Mouse (Mus musculus) midbrain, embryonic 14.5 days (tissue): ENCODE results near the gene D8Ertd738e. TPM values are rescaled to one million over a fixed set of nuclear protein-coding genes. Genes with fewer than 3 reads are reported as not detected.

ENCODE experiments used
- ATAC-seq: fragments of 200-750 bp; cut with Nextera tagmentation; 2 replicates; pipeline ENCODE4 v1.8.0; 2017; ENCODE audit warnings: moderate number of reproducible peaks, moderate library complexity; ENCODE audit not compliant: low FRiP score, low TSS enrichment
- DNase-seq: peaks from one replicate; pipeline ENCODE4 v3.0.0-alpha.2; 2015
- H3K27ac ChIP-seq: fragments of 300-500 bp; sonication (generic); replicated peaks from 2 replicates; pipeline ENCODE4 v1.5.1; 2014; ENCODE audit warnings: mild to moderate bottlenecking, low read depth, low read length, moderate library complexity
- H3K27me3 ChIP-seq: fragments of 300-500 bp; sonication (generic); 2 replicates; pipeline ENCODE4 v1.6.1; 2014; ENCODE audit warnings: low read length, control low read depth, mixed read lengths; ENCODE audit not compliant: control insufficient read depth, insufficient read depth
- H3K36me3 ChIP-seq: fragments of 300-500 bp; sonication (generic); 2 replicates; pipeline ENCODE4 v1.6.1; 2014; ENCODE audit warnings: low read length, control low read depth; ENCODE audit not compliant: control insufficient read depth, insufficient read depth
- H3K4me1 ChIP-seq: fragments of 300-500 bp; sonication (generic); 2 replicates; pipeline ENCODE4 v1.6.1; 2014; ENCODE audit warnings: mild to moderate bottlenecking, antibody characterized with exemption, low read length, control low read depth; ENCODE audit not compliant: control insufficient read depth, insufficient read depth
- H3K4me2 ChIP-seq: fragments of 300-500 bp; sonication (generic); 2 replicates; pipeline ENCODE4 v1.6.1; 2014; ENCODE audit warnings: mild to moderate bottlenecking, low read length, moderate library complexity
- H3K4me3 ChIP-seq: fragments of 300-500 bp; sonication (generic); replicated peaks from 2 replicates; pipeline ENCODE4 v1.5.1; 2014; ENCODE audit warnings: low read depth, low read length
- H3K9ac ChIP-seq: fragments of 300-500 bp; sonication (generic); replicated peaks from 2 replicates; pipeline ENCODE4 v1.6.1; 2014; ENCODE audit warnings: mild to moderate bottlenecking, low read length, moderate library complexity
- H3K9me3 ChIP-seq: fragments of 300-500 bp; sonication (generic); 2 replicates; pipeline ENCODE4 v1.6.1; 2016; ENCODE audit warnings: low read length, control low read depth, mixed read lengths; ENCODE audit not compliant: control insufficient read depth
- WGBS: fragments of 180-500 bp; shearing (Covaris S2); extraction: QIAGEN DNeasy Blood & Tissue Kit; methylation state at CpG from one replicate; pipeline ENCODE4 v1.1.7; 2014; 5-methylcytosine and 5-hydroxymethylcytosine counted together
- microRNA counts: library from miRNA; unstranded; fragments of <30 nt; microRNA quantifications from one replicate; lab custom pipeline; 2016
- microRNA-seq: library from miRNA; unstranded; fragments of <30 nt; microRNA quantifications from one replicate; pipeline ENCODE4, GENCODE M21; 2016
- polyA plus RNA-seq: library from polyadenylated mRNA; unstranded; fragments of >200 nt; fragmentation: Nextera tagmentation; extraction: Ambion mirVana; gene quantifications from 2 replicates; pipeline ENCODE4 v1.2.1, GENCODE M21; 2014

Gene D8Ertd738e
- polyA plus RNA-seq, 1 experiment from 2014 or later: 261 TPM

DNA sequence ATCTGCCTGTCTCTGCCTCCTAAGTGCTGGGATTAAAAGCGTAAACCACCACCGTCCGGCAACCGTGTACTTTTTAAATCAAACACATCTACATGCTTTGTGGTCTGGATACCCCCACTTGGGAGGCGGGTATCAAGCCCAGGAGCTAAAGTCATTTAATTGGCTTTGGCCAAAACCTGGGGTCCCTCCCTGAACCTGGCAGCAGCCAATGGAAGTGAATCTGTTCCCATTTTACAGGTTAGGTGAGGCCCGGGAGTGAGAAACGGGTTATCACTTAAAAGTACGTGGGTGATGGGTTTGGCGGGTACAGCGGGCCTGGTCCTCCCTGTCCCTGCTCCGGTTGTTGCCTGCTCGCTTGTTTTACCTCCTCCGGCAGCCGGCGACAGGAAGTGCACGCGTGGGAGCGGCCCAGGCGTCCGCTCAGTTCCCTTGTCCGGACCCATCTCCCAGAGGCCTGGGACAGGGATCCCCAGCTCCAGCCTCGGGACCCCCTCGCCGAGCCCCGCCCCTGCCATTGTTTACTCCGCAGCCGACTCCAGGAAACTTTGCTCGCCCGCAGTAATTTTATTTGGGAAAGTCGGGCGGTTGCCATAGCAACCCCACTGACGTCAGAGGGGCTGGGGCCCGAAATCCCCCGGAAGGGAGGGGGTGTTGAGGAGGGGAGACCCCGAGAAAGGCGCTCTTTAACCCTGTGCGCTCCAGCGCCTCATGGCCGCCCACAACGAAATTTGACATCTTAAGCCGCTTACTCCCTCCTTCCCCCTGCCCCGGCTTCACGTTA lies 52.2 kb downstream of the D8Ertd738e start:
- H3K4me2 ChIP-seq: peak overlapping the region; percentile 68
- peak overlapping the region; percentile 81 for H3K27ac ChIP-seq
- H3K9me3 ChIP-seq: no peaks in the 10 kb centered on the region
- ATAC-seq (peak; percentile 63), DNase-seq (peak; percentile 94)
- peak overlapping the region; percentile 45 for H3K4me3 ChIP-seq
- peak overlapping the region; percentile 43 for H3K9ac ChIP-seq
- 2% methylated on average over 43 of the region's 43 CpGs for WGBS
- H3K36me3 ChIP-seq: no peaks in the 10 kb centered on the region
- H3K27me3 ChIP-seq: no peaks in the 10 kb centered on the region
- peaks cover 35% of the 10 kb centered on the region for H3K4me1 ChIP-seq

MicroRNAs within 50 kb of the gene (microRNA counts, 519-probe panel; counts per million panel counts)
- 4,623 counts per million, percentile 37 among the panel's probes with 10 or more counts for microRNA mmu-miR-23a (lab: Ali Mortazavi, UCI)
- microRNA mmu-miR-27a (lab: Ali Mortazavi, UCI): 5,413 counts per million, percentile 60 among the panel's probes with 10 or more counts

Small RNA genes within 50 kb of the gene (microRNA-seq; reads per million reads assigned to microRNA genes)
- gene Mir23a: 4,895 reads per million, percentile 91 among the genes with 10 or more reads in this experiment
- not detected for gene Mir24-2
- gene Mir27a: 74.1 reads per million, percentile 52 among the genes with 10 or more reads in this experiment
- gene Mir3074-2: not detected

Other genes starting within 250 kb of the D8Ertd738e start
- 0.53 and 0.89 TPM in 2 replicates for gene 1700067K01Rik, start 248.2 kb downstream of the D8Ertd738e start, polyA plus RNA-seq
- 0.94 TPM in 1 of 2 replicates, not detected in the other for gene 2210011C24Rik, start 237.5 kb downstream of the D8Ertd738e start, polyA plus RNA-seq
- 0.65 and 0.87 TPM in 2 replicates for gene Palm3, start 228.2 kb downstream of the D8Ertd738e start, polyA plus RNA-seq
- 0.16 and 0.33 TPM in 2 replicates for gene Il27ra, start 207.1 kb downstream of the D8Ertd738e start, polyA plus RNA-seq
- 1.2 TPM in 1 of 2 replicates, not detected in the other for gene Rln3, start 204.7 kb downstream of the D8Ertd738e start, polyA plus RNA-seq
- 1.5 and 2.4 TPM in 2 replicates for gene Gm10643, start 184.6 kb downstream of the D8Ertd738e start, polyA plus RNA-seq
- 11.2 and 12.2 TPM in 2 replicates for gene Rfx1, start 182.9 kb downstream of the D8Ertd738e start, polyA plus RNA-seq
- 19.9 and 26.0 TPM in 2 replicates for gene Dcaf15, start 145.0 kb downstream of the D8Ertd738e start, polyA plus RNA-seq
- 0.63 and 0.68 TPM in 2 replicates for gene Podnl1, start 123.7 kb downstream of the D8Ertd738e start, polyA plus RNA-seq
- 28.9 and 33.1 TPM in 2 replicates for gene Cc2d1a, start 101.8 kb downstream of the D8Ertd738e start, polyA plus RNA-seq
- 1.8 and 1.9 TPM in 2 replicates for gene 4930432K21Rik, start 101.7 kb downstream of the D8Ertd738e start, polyA plus RNA-seq
- 9.4 and 11.7 TPM in 2 replicates for gene Nanos3, start 64.5 kb downstream of the D8Ertd738e start, polyA plus RNA-seq
- gene Zswim4, start 12.7 kb downstream of the D8Ertd738e start, polyA plus RNA-seq: 28.7 and 35.6 TPM in 2 replicates
- 39.9 and 40.2 TPM in 2 replicates for gene Mri1, start 7.6 kb upstream of the D8Ertd738e start, polyA plus RNA-seq
- gene Ccdc130, start 20.7 kb upstream of the D8Ertd738e start, polyA plus RNA-seq: 25.5 and 26.2 TPM in 2 replicates
- 13.8 and 16.1 TPM in 2 replicates for gene Cacna1a, start 138.7 kb upstream of the D8Ertd738e start, polyA plus RNA-seq